Comparison of ENCODE assay signal across 26 mouse cellular contexts in genomic region chr9:65563073-65563472, GRCm38 (mm10). TPM values are rescaled to one million over a fixed set of nuclear protein-coding genes. Genes with fewer than 3 reads are reported as not detected.
A peak's percentile ranks its signal among the peaks of the same experiment; 100 is the strongest.
DNase-seq lines count a peak whose midpoint lies in the region; ATAC-seq and TF ChIP-seq lines count a peak whose summit lies in the region.
"Had no signal": no experiment of that assay in that cellular context is flagged by ENCODE, and none has a peak within 500 bp of the region (broad histone marks: within the 10 kb centered on the region; RNA-seq: fewer than 3 reads in every experiment).

No protein-coding gene starts in this region.

- intact Hi-C loops in gastrocnemius, adult 2 months (cut with DNase I): no loop called here

- no peak overlapping the region for H3K4me3 ChIP-seq in gastrocnemius, adult 2 months
- H3K4me3 ChIP-seq in intestine, embryonic 16.5 days (ENCODE audit: low read length): no peak overlapping the region
- H3K4me3 ChIP-seq in intestine, embryonic 15.5 days (replicated peaks): no peak overlapping the region
- H3K4me3 ChIP-seq in liver, embryonic 15.5 days (replicated peaks): no peak overlapping the region
- no peak overlapping the region for H3K4me3 ChIP-seq in liver, embryonic 11.5 days (ENCODE audit: low read depth, low read length)
- H3K4me3 ChIP-seq in limb, embryonic 10.5 days: no peak overlapping the region
- H3K4me3 ChIP-seq: embryonic facial prominence, embryonic 15.5 days; midbrain, embryonic 15.5 days; neural tube, embryonic 12.5 days had no signal

- WGBS in intestine, embryonic 16.5 days: 86% methylated on average over 5 of the region's 5 CpGs
- 83% methylated on average over 5 of the region's 5 CpGs for WGBS in intestine, embryonic 15.5 days
- 86% methylated on average over 5 of the region's 5 CpGs for whole genome bisulfite sequencing in liver, embryonic 15.5 days (ENCODE audit: insufficient replicate concordance)
- WGBS in liver, embryonic 11.5 days: 89% methylated on average over 5 of the region's 5 CpGs
- 95% methylated on average over 5 of the region's 5 CpGs for WGBS in limb, embryonic 10.5 days

- ATAC-seq in intestine, embryonic 16.5 days: peak; percentile 32; the same call in 1 of the 2 replicates
- ATAC-seq in intestine, embryonic 15.5 days: no peak
- ATAC-seq in liver, embryonic 15.5 days (ENCODE audit: insufficient read depth): no peak
- ATAC-seq in liver, embryonic 11.5 days (replicated peaks; ENCODE audit: low FRiP score): no peak
- ATAC-seq: forebrain, embryonic 16.5 days; inflammation-experienced regulatory T-cells, adult 6 months; midbrain, embryonic 15.5 days had no signal

- no peaks in the 10 kb centered on the region for H3K9me3 ChIP-seq in intestine, embryonic 16.5 days (ENCODE audit: control insufficient read depth, low read length)
- no peaks in the 10 kb centered on the region for H3K9me3 ChIP-seq in intestine, embryonic 15.5 days
- no peaks in the 10 kb centered on the region for H3K9me3 ChIP-seq in liver, embryonic 15.5 days (replicated peaks)
- no peaks in the 10 kb centered on the region for H3K9me3 ChIP-seq in liver, embryonic 11.5 days (ENCODE audit: control insufficient read depth, low read length)
- no peaks in the 10 kb centered on the region for H3K9me3 ChIP-seq in limb, embryonic 10.5 days (replicated peaks)
- H3K9me3 ChIP-seq: embryonic facial prominence, embryonic 15.5 days; midbrain, embryonic 15.5 days; neural tube, embryonic 12.5 days had no signal

- DNase-seq in gastrocnemius, adult 2 months: peak; percentile 3
- DNase-seq in gastrocnemius, postnatal 4 days (ENCODE audit: low spot score in 2 of 2): no peak
- DNase-seq in liver, embryonic 11.5 days (ENCODE audit: low spot score): no peak
- no peak for DNase-seq in limb, embryonic 10.5 days (ENCODE audit: low spot score)
- no peak for DNase-seq in testis, postnatal 10 days (ENCODE audit: low spot score)
- DNase-seq: adrenal gland, postnatal 25 days; cerebellum, adult 9-10 months; gastrocnemius, postnatal 14 days; kidney, postnatal 36 days; retina, postnatal 1 day; thymus, postnatal 25 days had no signal

- peaks cover 7% of the 10 kb centered on the region for H3K4me1 ChIP-seq in intestine, embryonic 16.5 days (ENCODE audit: control insufficient read depth, insufficient read depth, low read length)
- H3K4me1 ChIP-seq in intestine, embryonic 15.5 days (replicated peaks): peaks cover 17% of the 10 kb centered on the region
- H3K4me1 ChIP-seq in liver, embryonic 15.5 days (replicated peaks): peaks cover 85% of the 10 kb centered on the region
- peaks cover 16% of the 10 kb centered on the region for H3K4me1 ChIP-seq in liver, embryonic 11.5 days (replicated peaks; ENCODE audit: control insufficient read depth, insufficient read depth, low read length)
- peaks cover 30% of the 10 kb centered on the region for H3K4me1 ChIP-seq in limb, embryonic 10.5 days
- H3K4me1 ChIP-seq: midbrain, embryonic 15.5 days had no signal

- H3K36me3 ChIP-seq in intestine, embryonic 16.5 days (ENCODE audit: control insufficient read depth, insufficient read depth, low read length): peaks cover 3% of the 10 kb centered on the region
- 0 out of 2 replicates have a peak, but pooled peaks cover 8% of the 10 kb centered on the region for H3K36me3 ChIP-seq in intestine, embryonic 15.5 days
- peaks cover 100% of the 10 kb centered on the region for H3K36me3 ChIP-seq in liver, embryonic 15.5 days (replicated peaks)
- H3K36me3 ChIP-seq in liver, embryonic 11.5 days (ENCODE audit: control insufficient read depth, insufficient read depth, low read length): peaks cover 44% of the 10 kb centered on the region
- peaks cover 81% of the 10 kb centered on the region for H3K36me3 ChIP-seq in limb, embryonic 10.5 days
- H3K36me3 ChIP-seq: midbrain, embryonic 15.5 days had no signal

- no peak overlapping the region for H3K9ac ChIP-seq in intestine, embryonic 16.5 days (ENCODE audit: low read depth, low read length)
- no peak overlapping the region for H3K9ac ChIP-seq in intestine, embryonic 15.5 days
- H3K9ac ChIP-seq in liver, embryonic 15.5 days: no peak overlapping the region
- no peak overlapping the region for H3K9ac ChIP-seq in liver, embryonic 11.5 days (ENCODE audit: low read depth, low read length)
- H3K9ac ChIP-seq: embryonic facial prominence, embryonic 15.5 days; hindbrain, embryonic 14.5 days; midbrain, embryonic 15.5 days; neural tube, embryonic 12.5 days had no signal

- no peak for TF ChIP-seq CTCF in gastrocnemius, adult 2 months (IDR thresholded peaks at IDR 0.05)

- no peak overlapping the region for H3K4me2 ChIP-seq in intestine, embryonic 16.5 days (ENCODE audit: low read depth, low read length)
- no peak overlapping the region for H3K4me2 ChIP-seq in intestine, embryonic 15.5 days (replicated peaks)
- H3K4me2 ChIP-seq in liver, embryonic 15.5 days: no peak overlapping the region
- no peak overlapping the region for H3K4me2 ChIP-seq in liver, embryonic 11.5 days
- H3K4me2 ChIP-seq: embryonic facial prominence, embryonic 15.5 days; hindbrain, embryonic 14.5 days; midbrain, embryonic 15.5 days; neural tube, embryonic 12.5 days had no signal

- no peaks in the 10 kb centered on the region for H3K27me3 ChIP-seq in intestine, embryonic 16.5 days (replicated peaks; ENCODE audit: control insufficient read depth, insufficient read depth, low read length)
- H3K27me3 ChIP-seq in intestine, embryonic 15.5 days (replicated peaks): no peaks in the 10 kb centered on the region
- H3K27me3 ChIP-seq in liver, embryonic 15.5 days: no peaks in the 10 kb centered on the region
- H3K27me3 ChIP-seq in liver, embryonic 11.5 days (replicated peaks; ENCODE audit: control insufficient read depth, insufficient read depth, low read length): no peaks in the 10 kb centered on the region
- H3K27me3 ChIP-seq in limb, embryonic 10.5 days (ENCODE audit: low read depth, poor library complexity, severe bottlenecking): no peaks in the 10 kb centered on the region
- H3K27me3 ChIP-seq: embryonic facial prominence, embryonic 15.5 days; midbrain, embryonic 15.5 days; neural tube, embryonic 12.5 days had no signal

- peak overlapping the region; percentile 74 for H3K27ac ChIP-seq in gastrocnemius, adult 2 months
- H3K27ac ChIP-seq in intestine, embryonic 16.5 days (ENCODE audit: low read length): no peak overlapping the region
- H3K27ac ChIP-seq in intestine, embryonic 15.5 days: no peak overlapping the region
- peak overlapping the region; percentile 49; the same call in 1 of the 2 replicates for H3K27ac ChIP-seq in liver, embryonic 15.5 days (replicated peaks)
- H3K27ac ChIP-seq in liver, embryonic 11.5 days (ENCODE audit: low read depth, low read length): no peak overlapping the region
- peak overlapping the region; percentile 78; the same call in 1 of the 2 replicates for H3K27ac ChIP-seq in limb, embryonic 10.5 days
- H3K27ac ChIP-seq: embryonic facial prominence, embryonic 15.5 days; hindbrain, embryonic 14.5 days; midbrain, embryonic 15.5 days; neural tube, embryonic 12.5 days had no signal

RNA-seq across cellular contexts. Expression of gene Plekho2, which starts 16.8 kb away (rescaled TPM):
- 1 to 10 TPM; 4.4 to 4.5 TPM for total RNA-seq in gastrocnemius, adult 2 months (2021)
- 10 to 100 TPM; 23.6 to 26.0 TPM for total RNA-seq in gastrocnemius, postnatal 4 days (2021)
- polyA plus RNA-seq in intestine, embryonic 16.5 days (2015; fragmentation: Nextera tagmentation; extraction: Ambion mirVana): 11.3 and 11.9 TPM in 2 replicates
- 11.0 and 11.2 TPM in 2 replicates for polyA plus RNA-seq in intestine, embryonic 15.5 days (2015; fragmentation: Nextera tagmentation; extraction: Ambion mirVana)
- 27.0 and 27.3 TPM in 2 replicates for polyA plus RNA-seq in liver, embryonic 15.5 days (2015; fragmentation: Nextera tagmentation; extraction: Ambion mirVana)
- 29.5 and 30.3 TPM in 2 replicates for polyA plus RNA-seq in liver, embryonic 11.5 days (2014; fragmentation: Nextera tagmentation; extraction: Ambion mirVana)
- 10.0 and 13.0 TPM in 2 replicates for polyA plus RNA-seq in limb, embryonic 10.5 days (2016; fragmentation: Nextera tagmentation; extraction: Ambion mirVana)

RNA-seq across cellular contexts. Expression of gene Pif1, which starts 23.9 kb away (rescaled TPM):
- not detected for total RNA-seq in gastrocnemius, adult 2 months (2021)
- 1 to 10 TPM; 3.0 TPM for total RNA-seq in gastrocnemius, postnatal 4 days (2021)
- 7.6 and 9.0 TPM in 2 replicates for polyA plus RNA-seq in intestine, embryonic 16.5 days (2015; fragmentation: Nextera tagmentation; extraction: Ambion mirVana)
- 9.1 and 9.6 TPM in 2 replicates for polyA plus RNA-seq in intestine, embryonic 15.5 days (2015; fragmentation: Nextera tagmentation; extraction: Ambion mirVana)
- polyA plus RNA-seq in liver, embryonic 15.5 days (2015; fragmentation: Nextera tagmentation; extraction: Ambion mirVana): 10.0 and 13.2 TPM in 2 replicates
- 16.4 and 18.0 TPM in 2 replicates for polyA plus RNA-seq in liver, embryonic 11.5 days (2014; fragmentation: Nextera tagmentation; extraction: Ambion mirVana)
- 24.5 and 26.7 TPM in 2 replicates for polyA plus RNA-seq in limb, embryonic 10.5 days (2016; fragmentation: Nextera tagmentation; extraction: Ambion mirVana)
- total RNA-seq: liver, adult 2 months had no signal

RNA-seq across cellular contexts. Expression of gene Ankdd1a, which starts 43.1 kb away (rescaled TPM):
- total RNA-seq in gastrocnemius, adult 2 months (2021): not detected
- not detected for total RNA-seq in gastrocnemius, postnatal 4 days (2021)
- polyA plus RNA-seq in intestine, embryonic 16.5 days (2015; fragmentation: Nextera tagmentation; extraction: Ambion mirVana): not detected in 2 replicates
- not detected in 2 replicates for polyA plus RNA-seq in intestine, embryonic 15.5 days (2015; fragmentation: Nextera tagmentation; extraction: Ambion mirVana)
- 0.09 TPM in 1 of 2 replicates, not detected in the other for polyA plus RNA-seq in liver, embryonic 15.5 days (2015; fragmentation: Nextera tagmentation; extraction: Ambion mirVana)
- polyA plus RNA-seq in liver, embryonic 11.5 days (2014; fragmentation: Nextera tagmentation; extraction: Ambion mirVana): not detected in 2 replicates
- not detected in 2 replicates for polyA plus RNA-seq in limb, embryonic 10.5 days (2016; fragmentation: Nextera tagmentation; extraction: Ambion mirVana)
- total RNA-seq: gastrocnemius, postnatal 14 days; liver, adult 2 months; megakaryocyte progenitor cell, adult 5-6 weeks had no signal
- polyA plus RNA-seq: heart, postnatal 0 days; inflammation-experienced regulatory T-cells, adult 6 months; kidney, embryonic 14.5 days; liver, adult 2 months; lung, embryonic 16.5 days; stomach, embryonic 14.5 days had no signal

Comparison
In these comparisons a context has a peak if more than half of its experiments do, and no peak if none do; other contexts are left out.
1. H3K27ac ChIP-seq: peak in gastrocnemius, adult 2 months (single experiment), liver, embryonic 15.5 days (single experiment) and limb, embryonic 10.5 days (single experiment); none in intestine, embryonic 16.5 days (single experiment), intestine, embryonic 15.5 days (single experiment) and liver, embryonic 11.5 days (single experiment).